ENCODE assay signal across 12 mouse cellular contexts in genomic region chr1:69867776-69868175, GRCm38 (mm10). TPM values are rescaled to one million over a fixed set of nuclear protein-coding genes. Genes with fewer than 3 reads are reported as not detected.
"Had no signal": no experiment of that assay in that cellular context is flagged by ENCODE, and none has a peak within 500 bp of the region (broad histone marks: within the 10 kb centered on the region; RNA-seq: fewer than 3 reads in every experiment).

No protein-coding gene starts in this region.

- DNase-seq: retina, postnatal 1 day; right cerebral cortex, adult 18-20 months; right cerebral cortex, postnatal 14 days; right cerebral cortex, postnatal 25 days; right cerebral cortex, postnatal 4 days; thymus, adult 18-20 months had no signal

- H3K9ac ChIP-seq: neural tube, embryonic 12.5 days; neural tube, embryonic 13.5 days; neural tube, embryonic 15.5 days; stomach, embryonic 15.5 days had no signal

- H3K4me3 ChIP-seq: neural tube, embryonic 12.5 days; neural tube, embryonic 13.5 days; neural tube, embryonic 15.5 days; stomach, embryonic 15.5 days had no signal

- H3K9me3 ChIP-seq: neural tube, embryonic 12.5 days; neural tube, embryonic 13.5 days; neural tube, embryonic 15.5 days; stomach, embryonic 15.5 days had no signal

- H3K4me1 ChIP-seq: neural tube, embryonic 12.5 days; neural tube, embryonic 13.5 days; neural tube, embryonic 15.5 days; stomach, embryonic 15.5 days had no signal

- H3K27ac ChIP-seq: neural tube, embryonic 12.5 days; neural tube, embryonic 13.5 days; neural tube, embryonic 15.5 days; stomach, embryonic 15.5 days; stomach, postnatal 0 days had no signal

- H3K36me3 ChIP-seq: neural tube, embryonic 12.5 days; neural tube, embryonic 13.5 days; neural tube, embryonic 15.5 days; stomach, embryonic 15.5 days had no signal

RNA-seq across cellular contexts. Expression of gene Spag16, which starts 41.0 kb away (rescaled TPM):
- total RNA-seq: neutrophil, adult 5-6 weeks had no signal
